Mouse (Mus musculus): ENCODE results near the gene Gtse1. TPM values are rescaled to one million over a fixed set of nuclear protein-coding genes. Genes with fewer than 3 reads are reported as not detected.
A peak's percentile ranks its signal among the peaks of the same experiment; 100 is the strongest.
"Not testable (repeated sequence)": the region's sequence is repeated elsewhere in the genome, so short reads cannot be mapped to it uniquely, and the experiment has no call there.

The Gtse1 gene
- polyA plus RNA-seq, 1 experiment, result 11.3 TPM

DNA sequence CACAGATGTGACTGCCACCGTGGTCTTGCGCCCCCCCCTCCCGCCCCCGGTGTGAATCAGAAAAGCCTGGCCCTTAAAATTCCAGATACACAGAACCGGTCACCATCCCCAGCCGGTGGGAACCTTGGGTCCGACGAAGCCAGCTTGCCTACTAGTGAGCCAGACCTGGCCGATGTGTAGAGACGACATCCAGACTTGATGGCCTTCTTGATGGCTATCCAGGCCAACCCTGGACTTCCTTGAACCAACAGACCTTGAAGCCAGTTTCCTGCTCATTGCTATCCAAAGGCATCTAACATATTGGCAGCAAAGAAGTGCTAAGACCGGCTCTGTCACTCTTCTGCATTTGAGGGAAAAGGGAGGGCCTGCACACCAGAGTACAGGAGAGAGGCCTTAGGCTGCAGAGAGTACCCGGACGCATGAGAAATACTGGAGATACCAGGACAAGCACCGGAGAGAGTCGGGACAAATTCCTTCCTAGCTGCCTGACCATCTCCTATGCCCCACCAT is 510 bp upstream of the Gtse1 start:
- Histone ChIP-seq H3K27ac (ENCODE audit: insufficient read depth, low read depth, low read length) (no peak overlapping the region), H3K4me3 (ENCODE audit: insufficient read depth, low read length) (peak overlapping the region; percentile 73), H3K4me1 (ENCODE audit: control insufficient read depth, insufficient read depth, low read length) (0 out of 2 replicates have a peak, but pooled peaks cover 3% of the 10 kb centered on the region)
- TF ChIP-seq POLR2A (IDR thresholded peaks at IDR 0.05; ENCODE audit: borderline replicate concordance, low read depth, low read length), result no peak; the same call in 1 of the 2 replicates
- no peak for TF ChIP-seq CTCF (IDR thresholded peaks at IDR 0.05; ENCODE audit: low read depth, low read length)

DNA sequence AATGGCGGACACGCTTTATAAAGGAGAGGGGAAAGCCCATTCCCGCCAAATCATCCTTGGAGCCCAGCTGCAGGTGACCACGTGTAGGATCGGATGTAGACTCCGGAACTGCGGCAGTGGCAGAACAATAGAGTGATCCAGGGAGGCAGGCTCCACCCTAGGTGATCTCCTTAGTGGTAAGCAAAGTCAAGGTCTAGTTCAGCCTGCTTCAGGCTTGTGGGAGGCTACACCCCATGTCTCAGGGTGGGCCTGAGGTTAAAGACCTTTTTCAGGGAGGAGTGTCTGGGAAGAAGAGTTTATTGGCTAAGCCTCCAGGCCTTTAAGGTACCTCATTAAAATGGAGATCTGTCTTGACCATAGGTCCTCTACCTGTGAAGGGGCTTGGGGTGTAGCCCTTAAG is 6.4 kb downstream of the Gtse1 start:
- not testable (repeated sequence) for H3K4me3 ChIP-seq (ENCODE audit: insufficient read depth, low read length); H3K27ac ChIP-seq (ENCODE audit: insufficient read depth, low read depth, low read length); H3K4me1 ChIP-seq (ENCODE audit: control insufficient read depth, insufficient read depth, low read length)

GRCm38 (mm10) chr15:85867696-85868095 is 8.2 kb downstream of the Gtse1 start:
- Histone ChIP-seq H3K27ac (ENCODE audit: insufficient read depth, low read depth, low read length) (no peak overlapping the region), H3K4me1 (ENCODE audit: control insufficient read depth, insufficient read depth, low read length) (no peaks in the 10 kb centered on the region), H3K4me3 (ENCODE audit: insufficient read depth, low read length) (no peak overlapping the region)
- peak; percentile 56 for TF ChIP-seq CTCF (IDR thresholded peaks at IDR 0.05; ENCODE audit: low read depth, low read length)
- no peak for TF ChIP-seq POLR2A (IDR thresholded peaks at IDR 0.05; ENCODE audit: borderline replicate concordance, low read depth, low read length)

DNA sequence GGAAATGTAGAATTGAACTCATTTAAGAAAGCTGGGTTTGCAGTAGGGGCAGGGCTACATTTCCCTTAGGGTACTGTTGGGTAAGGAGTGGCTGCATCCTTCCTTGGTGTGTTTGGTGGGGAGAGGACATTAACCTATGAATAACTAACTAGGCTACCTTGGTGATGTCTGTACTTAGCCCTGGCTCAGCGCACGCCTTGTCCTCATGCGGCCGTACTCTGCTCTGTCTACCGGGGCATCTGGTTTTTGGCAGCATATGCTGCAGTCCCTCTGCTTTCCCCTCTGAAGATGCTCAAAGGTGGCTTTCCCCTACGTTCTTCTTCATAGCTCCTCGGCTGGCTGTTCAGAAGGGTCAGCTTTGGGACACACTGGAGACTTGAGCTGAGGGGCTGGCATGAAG is 17.8 kb downstream of the Gtse1 start:
- Histone ChIP-seq H3K4me1 (ENCODE audit: control insufficient read depth, insufficient read depth, low read length) (peaks cover 12% of the 10 kb centered on the region), H3K27ac (ENCODE audit: insufficient read depth, low read depth, low read length) (no peak overlapping the region), H3K4me3 (ENCODE audit: insufficient read depth, low read length) (no peak overlapping the region)
- TF ChIP-seq CTCF (IDR thresholded peaks at IDR 0.05; ENCODE audit: low read depth, low read length), result no peak
- no peak for TF ChIP-seq POLR2A (IDR thresholded peaks at IDR 0.05; ENCODE audit: borderline replicate concordance, low read depth, low read length)

GRCm38 (mm10) chr15:85878848-85879497 is 19.4 kb downstream of the Gtse1 start, which contains the start of gene Trmu:
Gene Trmu (plus strand): TSS chr15:85879312.
- Histone ChIP-seq H3K27ac (ENCODE audit: insufficient read depth, low read depth, low read length) (peak within 1 kb of the TSS; percentile 37), H3K4me3 (ENCODE audit: insufficient read depth, low read length) (peak within 1 kb of the TSS; percentile 82), H3K4me1 (ENCODE audit: control insufficient read depth, insufficient read depth, low read length) (peaks cover 12% of the 10 kb centered on the region)
- TF ChIP-seq CTCF (IDR thresholded peaks at IDR 0.05; ENCODE audit: low read depth, low read length) (no peak), POLR2A (IDR thresholded peaks at IDR 0.05; ENCODE audit: borderline replicate concordance, low read depth, low read length) (no peak)

DNA sequence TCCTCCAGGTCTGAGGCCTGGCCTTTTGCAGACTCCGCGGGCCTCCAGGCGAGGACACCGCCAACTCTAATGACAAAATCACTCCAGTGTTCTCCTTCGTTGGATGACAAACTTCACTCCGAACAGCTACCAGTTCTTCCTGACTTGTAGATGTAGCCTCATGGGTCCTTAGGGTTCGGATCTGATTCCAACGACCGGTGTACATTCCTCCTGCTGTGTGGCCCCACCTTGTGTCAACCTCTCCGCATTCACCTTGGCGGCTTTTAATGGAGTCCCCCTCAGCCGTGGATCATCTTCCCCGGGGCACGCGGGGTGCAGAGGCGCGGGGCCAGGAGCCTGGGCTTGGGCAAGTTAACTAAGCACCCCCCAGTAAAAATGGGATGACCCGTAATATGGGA is 20.0 kb downstream of the Gtse1 start:
- H3K4me1 ChIP-seq (ENCODE audit: control insufficient read depth, insufficient read depth, low read length), result peaks cover 12% of the 10 kb centered on the region
- H3K27ac ChIP-seq (ENCODE audit: insufficient read depth, low read depth, low read length), result peak overlapping the region; percentile 37
- TF ChIP-seq CTCF (IDR thresholded peaks at IDR 0.05; ENCODE audit: low read depth, low read length) (no peak), POLR2A (IDR thresholded peaks at IDR 0.05; ENCODE audit: borderline replicate concordance, low read depth, low read length) (no peak)
- H3K4me3 ChIP-seq (ENCODE audit: insufficient read depth, low read length), result peak overlapping the region; percentile 82

DNA sequence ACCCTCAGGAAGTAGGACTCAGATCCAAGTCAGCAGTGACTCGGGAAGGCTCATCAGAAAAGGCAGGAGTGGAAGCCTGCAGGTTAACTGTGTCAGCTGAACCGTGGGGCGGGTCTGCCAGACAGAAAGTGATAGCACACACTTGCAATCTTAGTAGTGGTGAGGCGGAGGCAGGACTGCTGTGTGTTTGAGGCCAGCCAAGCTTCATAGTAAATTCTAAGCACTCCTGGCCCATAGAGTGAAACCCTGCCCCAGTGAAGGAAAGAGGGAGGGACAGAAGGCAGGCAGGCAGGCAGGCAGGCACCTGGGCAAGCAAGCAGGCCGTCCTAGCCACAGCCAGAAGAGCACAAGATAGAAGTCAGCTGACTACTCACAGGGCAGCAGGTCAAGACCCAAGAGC is 26.1 kb downstream of the Gtse1 start:
- Histone ChIP-seq H3K4me3 (ENCODE audit: insufficient read depth, low read length) (no peak overlapping the region), H3K27ac (ENCODE audit: insufficient read depth, low read depth, low read length) (no peak overlapping the region), H3K4me1 (ENCODE audit: control insufficient read depth, insufficient read depth, low read length) (peaks cover 2% of the 10 kb centered on the region; the same call in 1 of the 2 replicates)
- TF ChIP-seq CTCF (IDR thresholded peaks at IDR 0.05; ENCODE audit: low read depth, low read length), result no peak
- TF ChIP-seq POLR2A (IDR thresholded peaks at IDR 0.05; ENCODE audit: borderline replicate concordance, low read depth, low read length), result no peak

DNA sequence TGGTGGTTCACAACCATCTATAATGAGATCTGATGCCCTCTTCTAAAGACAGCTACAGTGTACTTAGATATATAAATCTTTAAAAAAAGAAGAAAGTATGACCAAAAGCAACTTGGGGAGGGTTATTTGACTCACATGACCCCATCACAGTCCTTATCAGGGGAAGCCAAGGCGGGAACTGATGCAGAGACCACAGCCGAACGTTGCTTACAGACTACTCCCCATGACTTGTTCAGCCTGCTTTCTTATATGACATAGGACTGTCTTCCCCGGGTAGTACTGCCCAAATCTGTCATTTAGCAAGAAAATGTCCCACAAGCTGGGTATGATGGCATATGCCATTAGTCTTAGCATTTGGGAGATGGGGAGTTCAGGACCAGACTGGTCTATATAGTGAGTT is 29.7 kb downstream of the Gtse1 start:
- TF ChIP-seq POLR2A (IDR thresholded peaks at IDR 0.05; ENCODE audit: borderline replicate concordance, low read depth, low read length), result no peak
- TF ChIP-seq CTCF (IDR thresholded peaks at IDR 0.05; ENCODE audit: low read depth, low read length), result no peak
- Histone ChIP-seq H3K4me3 (ENCODE audit: insufficient read depth, low read length) (no peak overlapping the region), H3K27ac (ENCODE audit: insufficient read depth, low read depth, low read length) (no peak overlapping the region), H3K4me1 (ENCODE audit: control insufficient read depth, insufficient read depth, low read length) (no peaks in the 10 kb centered on the region)

- TF ChIP-seq POLR2A (IDR thresholded peaks at IDR 0.05; ENCODE audit: borderline replicate concordance, low read depth, low read length), result no peak
- no peak for TF ChIP-seq CTCF (IDR thresholded peaks at IDR 0.05; ENCODE audit: low read depth, low read length)
- Histone ChIP-seq H3K27ac (ENCODE audit: insufficient read depth, low read depth, low read length) (no peak overlapping the region), H3K4me3 (ENCODE audit: insufficient read depth, low read length) (no peak overlapping the region), H3K4me1 (ENCODE audit: control insufficient read depth, insufficient read depth, low read length) (no peaks in the 10 kb centered on the region)
Measured at GRCm38 (mm10) chr15:85891971-85892370, 32.4 kb downstream of the Gtse1 start.

DNA sequence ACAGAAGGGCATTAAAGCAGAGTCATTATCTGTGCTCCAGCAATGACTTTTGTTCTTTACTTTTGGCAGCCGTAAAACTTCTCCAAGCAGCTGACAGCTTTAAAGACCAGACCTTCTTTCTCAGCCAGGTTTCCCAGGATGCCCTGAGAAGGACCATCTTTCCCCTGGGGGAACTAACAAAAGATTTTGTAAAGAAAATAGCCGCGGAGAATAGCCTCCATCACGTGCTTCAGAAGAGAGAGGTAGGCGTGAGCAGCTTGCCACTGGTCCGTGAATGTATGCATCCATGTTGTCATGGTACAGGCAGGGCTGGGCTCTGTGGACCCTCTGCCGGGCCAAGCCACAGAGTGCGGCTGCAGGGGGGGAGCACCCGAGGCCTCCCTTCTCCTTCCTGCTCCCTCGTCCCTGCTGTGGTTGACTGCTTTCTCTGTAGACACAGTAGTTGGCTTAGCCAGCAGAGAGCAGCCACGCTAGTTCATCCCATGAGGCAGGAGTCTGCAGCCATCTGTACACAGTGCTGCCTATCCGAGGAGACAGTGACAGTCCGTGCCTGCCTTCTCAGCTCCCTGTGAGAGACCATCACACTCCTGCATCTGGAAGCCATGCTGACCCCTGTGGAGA is 33.1 kb downstream of the Gtse1 start:
- no peak overlapping the region for H3K27ac ChIP-seq (ENCODE audit: insufficient read depth, low read depth, low read length)
- H3K4me3 ChIP-seq (ENCODE audit: insufficient read depth, low read length), result no peak overlapping the region
- TF ChIP-seq POLR2A (IDR thresholded peaks at IDR 0.05; ENCODE audit: borderline replicate concordance, low read depth, low read length) (no peak), CTCF (IDR thresholded peaks at IDR 0.05; ENCODE audit: low read depth, low read length) (no peak)
- no peaks in the 10 kb centered on the region for H3K4me1 ChIP-seq (ENCODE audit: control insufficient read depth, insufficient read depth, low read length)
